Mouse (Mus musculus) gastrocnemius, postnatal 25 days (tissue): ENCODE data around the gene Mlf2. TPM values are rescaled to one million over a fixed set of nuclear protein-coding genes. Genes with fewer than 3 reads are reported as not detected.
"Not testable (repeated sequence)": the region's sequence is repeated elsewhere in the genome, so short reads cannot be mapped to it uniquely, and the experiment has no call there.

ENCODE experiments used
- DNase-seq: peaks from one replicate; pipeline ENCODE4 v3.0.0; 2022
- long read RNA-seq, 2 experiments: library from polyadenylated mRNA; stranded (forward); transcript quantifications; one replicate each; pipeline ENCODE4 v2.0.0; 2021
- total RNA-seq, 2 experiments: library from RNA; stranded (reverse); gene quantifications; 1 replicate in 1 of 2; 2 replicates in 1 of 2; pipeline ENCODE4 v1.2.3; 2021

Mlf2 gene
- total RNA-seq: 100 to 1,000 TPM; 207 to 210 TPM
- long read RNA-seq, experiment 1, transcript Mlf2-202 (9 exons, 1,475 nt): major isoform, 304 of 381 reads
- long read RNA-seq, experiment 1, transcript Mlf2-201 (9 exons, 1,451 nt): minor isoform, 16 of 381 reads
- long read RNA-seq, experiment 1, partial matches to known transcripts: 49 of 381 reads
- long read RNA-seq, experiment 1, other reads (novel, unspliced or antisense): 12 of 381 reads
- long read RNA-seq, experiment 2, transcript Mlf2-201 (9 exons, 1,451 nt): minor isoform, 17 of 424 reads
- long read RNA-seq, experiment 2, transcript Mlf2-202 (9 exons, 1,475 nt): major isoform, 349 of 424 reads
- long read RNA-seq, experiment 2, partial matches to known transcripts: 37 of 424 reads
- long read RNA-seq, experiment 2, other reads (novel, unspliced or antisense): 21 of 424 reads

GRCm38 (mm10) chr6:124930754-124931524, at the start of gene Mlf2:
Mlf2 (plus strand) TSS chr6:124931386.
- peak; percentile 99 for DNase-seq

DNA sequence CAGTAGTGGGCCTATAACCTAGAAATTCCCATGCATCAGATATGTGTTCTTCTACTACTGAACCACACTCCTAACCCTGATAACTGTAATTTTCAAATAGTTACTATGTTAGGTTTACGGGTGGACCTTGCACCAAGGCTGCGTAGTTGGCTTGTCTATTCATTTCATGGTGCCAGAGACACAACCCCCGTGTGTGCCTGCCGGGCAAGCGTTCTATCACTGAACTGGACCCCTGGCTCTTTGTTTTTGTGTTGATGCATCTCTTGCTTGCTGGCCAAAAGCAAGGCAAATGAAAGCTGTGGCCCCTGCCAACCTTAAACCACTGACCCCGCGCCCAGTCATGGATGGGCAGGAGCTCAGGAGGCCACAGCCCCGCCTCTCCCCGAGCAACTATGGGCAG, 49.4 kb upstream of the Mlf2 start:
- no peak for DNase-seq

DNA sequence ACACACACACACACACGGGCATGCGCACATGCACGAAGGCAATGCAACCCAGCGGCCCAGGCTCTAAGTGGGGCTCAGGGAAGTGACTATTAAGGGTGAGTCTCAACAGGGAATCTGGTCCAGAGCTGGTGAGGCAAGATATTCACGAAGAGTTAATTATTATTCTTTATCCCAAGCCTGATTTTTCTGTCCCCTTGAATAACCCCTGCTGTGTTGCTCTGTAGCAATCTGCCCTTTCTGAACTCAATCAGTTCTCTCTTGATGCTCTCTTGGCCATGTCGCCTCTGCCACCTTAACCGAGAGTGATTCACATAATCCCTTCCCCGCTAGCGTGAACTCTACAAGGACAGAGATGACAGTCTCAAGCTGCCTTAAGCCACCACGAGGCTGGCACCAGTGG, 47.8 kb upstream of the Mlf2 start:
- DNase-seq: no peak

GRCm38 (mm10) chr6:124884714-124885500, 46.3 kb upstream of the Mlf2 start:
- DNase-seq: no peak

GRCm38 (mm10) chr6:124885956-124886381, 45.2 kb upstream of the Mlf2 start:
- no peak for DNase-seq

DNA sequence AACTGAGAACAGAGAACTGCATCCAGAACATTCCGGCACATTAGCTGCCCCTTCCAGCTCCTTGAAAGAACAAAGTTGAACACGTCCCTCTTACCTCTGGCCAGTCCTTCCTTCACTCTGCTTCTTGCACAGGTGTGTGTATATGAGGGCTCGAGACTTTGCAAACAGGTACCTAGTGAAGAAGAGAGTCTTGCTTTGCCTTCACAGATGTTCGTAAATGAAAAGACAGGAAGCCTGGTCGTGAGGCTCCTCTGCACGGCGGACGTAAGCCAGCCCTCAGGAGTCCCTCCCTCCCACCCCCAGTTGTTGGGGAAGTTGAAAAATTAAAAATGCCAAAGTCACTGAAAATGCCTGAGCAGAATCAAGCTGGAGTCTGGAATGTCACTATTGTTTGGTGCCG, 43.2 kb upstream of the Mlf2 start, which contains the start of gene Cd4:
Gene Cd4, minus strand, starts transcription at position 236 of the 400 bp plus-strand sequence.
- DNase-seq: no peak

DNA sequence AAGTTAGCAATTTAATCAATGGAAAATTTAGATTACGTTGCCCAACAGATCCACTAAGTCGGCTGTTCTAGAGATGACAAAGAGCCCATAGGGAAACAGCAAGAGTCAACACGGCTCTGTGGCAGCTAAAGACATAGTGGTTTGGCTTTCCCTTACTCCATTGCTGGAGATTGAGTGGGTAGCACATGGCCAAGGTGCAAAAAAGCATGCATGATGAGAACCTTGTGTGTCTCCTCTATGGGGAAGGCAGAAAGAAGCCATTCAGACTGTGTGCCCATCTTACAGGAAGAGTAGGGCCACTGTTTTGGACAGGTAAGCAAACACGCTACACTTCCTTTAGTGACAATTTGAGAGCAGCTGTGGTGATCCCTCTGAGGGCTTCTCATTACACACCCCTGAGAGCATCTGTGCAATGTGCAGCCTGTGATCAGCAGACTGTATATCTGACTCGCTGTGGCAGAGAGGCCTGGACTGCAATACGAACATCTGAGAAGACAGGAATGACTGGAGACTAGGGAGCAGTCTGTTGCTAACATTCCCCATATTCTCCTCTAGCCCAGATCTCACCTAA, 42.5 kb upstream of the Mlf2 start:
- DNase-seq: no peak

GRCm38 (mm10) chr6:124890997-124891396, 40.2 kb upstream of the Mlf2 start:
- no peak for DNase-seq

DNA sequence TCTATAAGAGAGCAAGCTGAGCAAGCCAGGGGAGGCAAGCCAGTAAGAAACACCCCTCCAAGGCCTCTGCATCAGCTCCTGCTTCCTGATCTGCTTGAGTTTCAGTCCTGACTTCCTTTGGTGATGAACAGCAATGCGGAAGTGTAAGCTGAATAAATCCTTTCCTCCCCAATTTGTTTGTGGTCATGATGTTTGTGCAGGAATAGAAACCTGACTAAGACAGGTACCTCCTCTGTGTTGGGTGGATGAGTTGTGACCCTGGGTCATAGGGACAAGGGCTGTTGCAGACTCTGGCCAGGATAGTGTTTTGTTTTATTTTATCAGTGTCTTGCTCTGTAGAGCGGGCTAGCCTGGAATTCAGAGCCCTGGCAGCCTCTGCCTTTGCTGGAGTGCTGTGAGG, 37.1 kb upstream of the Mlf2 start:
- DNase-seq: not testable (repeated sequence)

- no peak for DNase-seq
Measured at GRCm38 (mm10) chr6:124898359-124898758, 32.8 kb upstream of the Mlf2 start.

GRCm38 (mm10) chr6:124900056-124900800, 31.0 kb upstream of the Mlf2 start:
- no peak for DNase-seq

DNA sequence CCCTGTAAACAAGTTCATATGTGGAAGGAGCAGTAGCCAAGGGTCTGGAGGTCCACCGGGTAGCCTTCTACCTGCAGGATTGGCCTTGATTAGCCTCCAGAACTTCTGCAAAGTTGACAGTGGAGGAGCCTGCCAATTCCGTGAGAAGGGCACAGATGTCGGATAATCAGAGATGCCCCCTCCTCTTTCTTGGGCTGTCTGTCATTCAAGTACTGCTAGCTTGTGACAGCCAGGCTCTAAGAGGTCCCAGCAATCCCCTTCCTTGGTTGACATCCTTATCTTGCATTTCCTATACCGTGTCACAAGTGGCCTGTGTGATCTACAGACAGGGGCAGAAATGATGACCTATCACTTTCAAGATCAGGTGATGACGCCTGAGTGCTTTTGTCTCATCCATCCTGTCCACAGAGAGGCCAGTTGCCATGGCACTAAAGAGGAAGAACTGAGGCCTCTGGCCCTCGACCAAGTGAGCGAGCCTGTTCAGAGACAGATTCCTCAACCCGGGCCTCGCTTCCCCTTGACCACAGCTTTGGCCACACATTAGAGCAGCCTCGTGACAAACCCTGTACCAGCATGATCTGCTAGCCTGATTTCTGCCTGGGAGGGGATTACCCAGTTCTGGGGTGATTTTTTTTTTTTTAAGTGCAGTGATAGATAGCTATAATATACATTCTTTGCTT, 30.2 kb upstream of the Mlf2 start:
- no peak for DNase-seq

DNA sequence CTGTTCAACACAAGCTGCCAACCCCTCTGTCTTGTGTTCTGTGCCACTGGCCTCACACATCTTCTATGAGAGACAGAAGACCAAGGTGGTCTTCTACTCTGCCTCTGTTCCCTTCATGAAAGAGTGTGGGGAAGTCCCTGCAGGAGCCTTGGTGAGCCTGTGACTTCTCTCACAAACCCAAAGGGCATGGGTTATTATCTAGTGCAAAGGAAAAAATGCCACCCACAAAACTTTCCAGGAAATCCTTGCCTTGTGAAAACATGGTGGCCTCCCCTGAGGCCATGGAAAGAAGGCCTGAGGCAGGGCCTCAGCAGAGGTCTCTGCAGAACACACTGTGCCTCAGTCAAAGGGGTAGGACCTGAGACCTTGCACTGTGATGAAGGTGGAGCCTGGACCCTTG, 29.3 kb upstream of the Mlf2 start:
- DNase-seq: no peak

DNA sequence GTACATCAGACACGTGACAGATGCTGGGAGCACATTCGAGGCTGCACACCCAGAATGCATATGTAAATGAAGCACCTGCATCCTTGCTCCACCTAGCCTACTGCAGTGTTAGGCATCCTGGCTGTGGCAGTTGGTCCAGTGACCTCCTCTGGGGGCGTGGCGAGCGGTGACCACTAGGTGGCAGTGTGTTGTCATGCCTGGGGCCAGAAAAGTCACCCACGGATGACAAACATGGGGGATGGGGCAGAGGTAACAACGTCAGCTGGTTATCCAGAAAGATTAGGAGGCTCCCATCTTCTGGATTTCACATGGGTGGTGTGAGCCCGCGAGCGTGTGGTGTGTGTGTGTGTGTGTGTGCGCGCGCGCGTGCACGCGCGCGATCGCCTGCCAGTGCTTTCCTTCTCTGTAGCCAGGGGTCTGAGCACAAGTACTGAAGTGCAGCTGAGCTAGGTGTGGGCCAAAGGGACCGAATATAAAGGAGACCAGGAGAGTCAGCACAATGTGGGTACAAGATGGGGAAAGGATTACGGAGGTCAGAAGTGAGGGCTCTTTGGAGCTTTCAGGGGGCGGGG, 27.5 kb upstream of the Mlf2 start:
- DNase-seq: peak; percentile 91

DNA sequence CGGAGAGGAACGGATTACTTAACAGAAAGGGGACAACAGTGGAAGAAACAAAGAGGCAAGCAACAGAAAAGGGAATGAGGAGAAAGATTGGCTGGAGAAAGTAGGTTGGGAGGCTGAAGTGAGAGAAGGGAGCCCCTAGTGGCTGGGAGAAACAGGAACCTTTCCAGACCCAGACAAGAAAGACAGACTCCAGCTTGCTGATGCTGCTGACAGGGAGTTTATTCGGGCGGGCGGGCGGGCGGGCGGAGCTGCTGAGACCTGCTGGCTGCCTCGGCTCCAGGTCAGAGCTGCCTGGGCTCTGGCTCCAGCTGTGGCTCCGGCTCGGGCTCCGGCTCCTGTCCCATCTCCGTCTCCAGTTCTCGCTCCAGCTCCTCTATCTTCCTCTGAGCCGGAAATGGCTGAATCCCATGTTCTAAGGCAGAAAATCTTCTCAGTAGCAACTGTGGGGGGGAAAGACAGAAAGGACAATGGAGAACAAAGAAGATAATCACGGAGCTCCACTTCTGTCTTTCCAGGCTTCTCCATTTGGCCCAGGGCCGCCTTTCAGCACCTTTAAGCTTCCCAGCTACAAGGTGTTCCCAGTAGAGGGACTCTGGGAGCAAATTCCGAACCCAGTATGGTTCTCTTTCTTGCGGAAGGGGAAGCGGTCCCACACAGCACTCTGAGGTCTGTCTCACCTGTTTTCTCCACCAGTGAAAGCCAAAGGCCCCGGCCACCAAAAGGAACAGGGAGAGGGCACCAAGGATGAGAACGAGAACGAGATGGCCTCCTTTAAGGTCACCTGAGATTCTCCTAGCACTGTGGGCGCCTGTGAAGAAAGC, 26.8 kb upstream of the Mlf2 start:
- DNase-seq: peak; percentile 78

- DNase-seq: no peak
Measured at GRCm38 (mm10) chr6:124904991-124905860, 26.0 kb upstream of the Mlf2 start.

DNA sequence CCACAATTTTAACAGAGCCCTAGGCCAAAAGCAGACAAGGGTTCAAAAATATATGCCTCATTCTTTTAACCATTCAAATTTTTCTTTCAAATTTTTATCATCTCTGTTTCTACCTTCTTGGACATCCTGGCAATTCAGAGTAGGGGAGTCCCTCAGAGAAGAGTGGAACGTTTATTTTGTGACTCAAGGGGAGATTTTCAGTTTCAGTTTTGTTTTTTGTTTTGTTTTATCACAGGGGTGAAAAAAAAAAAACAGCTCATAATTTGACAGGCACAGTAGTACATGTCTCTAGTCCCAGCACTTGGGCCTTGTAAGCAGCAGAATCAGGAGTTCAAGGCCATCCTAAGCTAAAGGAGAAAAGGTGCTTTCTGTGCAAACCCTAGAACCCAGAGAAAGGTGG, 23.4 kb upstream of the Mlf2 start:
- DNase-seq: no peak

GRCm38 (mm10) chr6:124910032-124910431, 21.2 kb upstream of the Mlf2 start:
- DNase-seq: no peak
